In genomic region chr3:135531762-135532161, GRCm38 (mm10) we compare ENCODE assay signal across 22 mouse cellular contexts.
"Had no signal": no experiment of that assay in that cellular context is flagged by ENCODE, and none has a peak within 500 bp of the region (broad histone marks: within the 10 kb centered on the region; RNA-seq: fewer than 3 reads in every experiment).

No protein-coding gene starts in this region.

- H3K36me3 ChIP-seq: liver, embryonic 15.5 days; lung, embryonic 15.5 days; midbrain, embryonic 13.5 days; neural tube, embryonic 13.5 days; neural tube, embryonic 15.5 days had no signal

- H3K9me3 ChIP-seq: liver, embryonic 15.5 days; lung, embryonic 15.5 days; midbrain, embryonic 13.5 days; neural tube, embryonic 13.5 days; neural tube, embryonic 15.5 days had no signal

- H3K9ac ChIP-seq: liver, embryonic 15.5 days; liver, postnatal 0 days; lung, embryonic 15.5 days; midbrain, embryonic 13.5 days; neural tube, embryonic 13.5 days; neural tube, embryonic 15.5 days had no signal

- H3K27ac ChIP-seq: liver, embryonic 15.5 days; lung, embryonic 15.5 days; midbrain, embryonic 13.5 days; neural tube, embryonic 13.5 days; neural tube, embryonic 15.5 days had no signal

- H3K27me3 ChIP-seq: liver, embryonic 15.5 days; lung, embryonic 15.5 days; megakaryocyte, embryonic 14.5 days; midbrain, embryonic 13.5 days; neural tube, embryonic 13.5 days; neural tube, embryonic 15.5 days had no signal

- ATAC-seq: liver, postnatal 0 days; lung, postnatal 0 days; midbrain, embryonic 13.5 days; midbrain, embryonic 16.5 days had no signal

- H3K4me1 ChIP-seq: liver, embryonic 15.5 days; lung, embryonic 15.5 days; midbrain, embryonic 13.5 days; neural tube, embryonic 13.5 days; neural tube, embryonic 15.5 days had no signal

- H3K4me2 ChIP-seq: liver, embryonic 15.5 days; lung, embryonic 15.5 days; midbrain, embryonic 11.5 days; midbrain, embryonic 13.5 days; neural tube, embryonic 13.5 days; neural tube, embryonic 15.5 days had no signal

- H3K4me3 ChIP-seq: liver, embryonic 15.5 days; lung, embryonic 15.5 days; megakaryocyte, embryonic 14.5 days; midbrain, embryonic 13.5 days; myocyte; neural tube, embryonic 13.5 days; neural tube, embryonic 15.5 days had no signal

- DNase-seq: liver, postnatal 0 days; lung, adult 2 months; lung, postnatal 14 days; lung, postnatal 36 days; retina, postnatal 1 day; right cerebral cortex, adult 18-20 months; right cerebral cortex, postnatal 25 days; right cerebral cortex, postnatal 4 days; spleen, adult 18-20 months; thymus, adult 18-20 months; thymus, postnatal 14 days; thymus, postnatal 36 days had no signal
